Mouse (Mus musculus) C2C12 (cell line): ENCODE measurements around the gene Atg10. TPM values are rescaled to one million over a fixed set of nuclear protein-coding genes. Genes with fewer than 3 reads are reported as not detected.

Experiments used
- H3K27me3 ChIP-seq: one replicate; pipeline ENCODE4 v1.6.1; 2011; ENCODE audit not compliant: control insufficient read depth, insufficient read depth, insufficient read length
- H3K36me3 ChIP-seq: one replicate; pipeline ENCODE4 v1.6.1; 2011; ENCODE audit not compliant: control insufficient read depth, insufficient read depth
- H3K4me3 ChIP-seq: one replicate; pipeline ENCODE4 v1.5.1; 2011; ENCODE audit warnings: mild to moderate bottlenecking, control low read depth; ENCODE audit not compliant: poor library complexity, insufficient read depth, severe bottlenecking
- H3K79me2 ChIP-seq: one replicate; pipeline ENCODE4 v1.6.1; 2011; ENCODE audit not compliant: control insufficient read depth, insufficient read depth
- H3K79me3 ChIP-seq: one replicate; pipeline ENCODE4 v1.6.1; 2011; ENCODE audit warnings: low read depth, control low read depth
- H3ac ChIP-seq: one replicate; pipeline ENCODE3; 2011; ENCODE audit warnings: low read depth; ENCODE audit not compliant: control insufficient read depth, insufficient read length
- CEBPB ChIP-seq: IDR thresholded peaks from one replicate; pipeline ENCODE4 v1.6.1; 2011; ENCODE audit warnings: low read depth, mild to moderate bottlenecking, control low read depth, moderate library complexity
- CTCF ChIP-seq: IDR thresholded peaks from one replicate; pipeline ENCODE4 v1.5.1; 2011; ENCODE audit not compliant: control insufficient read depth, insufficient read depth, insufficient read length
- FOSL1 ChIP-seq: IDR thresholded peaks from one replicate; pipeline ENCODE4 v1.8.0; 2011; ENCODE audit warnings: mild to moderate bottlenecking, low read length; ENCODE audit not compliant: poor library complexity, insufficient read depth, severe bottlenecking
- MAX ChIP-seq: IDR thresholded peaks from one replicate; pipeline ENCODE4 v1.6.1; 2011; ENCODE audit warnings: mild to moderate bottlenecking, control low read depth
- MYOD1 ChIP-seq: IDR thresholded peaks from one replicate; pipeline ENCODE4 v1.6.1; 2011; ENCODE audit warnings: low read depth; ENCODE audit not compliant: control insufficient read depth, insufficient read length
- MYOG ChIP-seq: IDR thresholded peaks from one replicate; pipeline ENCODE4 v1.6.1; 2011; ENCODE audit not compliant: control insufficient read depth, insufficient read length; ENCODE audit errors: extremely low read depth
- USF1 ChIP-seq: IDR thresholded peaks from one replicate; pipeline ENCODE4 v1.6.1; 2011; ENCODE audit warnings: low read depth, mild to moderate bottlenecking, control low read depth, moderate library complexity
- polyA plus RNA-seq: library from polyadenylated mRNA; unstranded; fragments of >200 nt; fragmentation: generic; extraction: Trizol; gene quantifications from one replicate; pipeline ENCODE4 v1.2.1, GENCODE M21; 2012; ENCODE audit warnings: missing spikeins

The Atg10 gene
- polyA plus RNA-seq, 1 experiment = 2.5 TPM

- TF ChIP-seq MYOG (no peak), USF1 (no peak), CEBPB (no peak), MAX (no peak), CTCF (no peak), MYOD1 (no peak), FOSL1 (no peak)
- Histone ChIP-seq H3K4me3 (no peak overlapping the region), H3K36me3 (no peaks in the 10 kb centered on the region), H3ac (no peak overlapping the region), H3K79me3 (no peaks in the 10 kb centered on the region), H3K79me2 (no peaks in the 10 kb centered on the region), H3K27me3 (no peaks in the 10 kb centered on the region)
Observed at GRCm38 (mm10) chr13:91129071-91129470, 94.7 kb downstream of the Atg10 start.

- Histone ChIP-seq H3ac (no peak overlapping the region), H3K79me3 (no peaks in the 10 kb centered on the region), H3K27me3 (no peaks in the 10 kb centered on the region), H3K79me2 (no peaks in the 10 kb centered on the region), H3K4me3 (no peak overlapping the region), H3K36me3 (no peaks in the 10 kb centered on the region)
- no peak for TF ChIP-seq USF1
- TF ChIP-seq MAX = no peak
- TF ChIP-seq MYOG = no peak
- TF ChIP-seq CEBPB = no peak
- no peak for TF ChIP-seq FOSL1
- TF ChIP-seq MYOD1 = no peak
- TF ChIP-seq CTCF = no peak
Observed at GRCm38 (mm10) chr13:91128581-91128980, 95.2 kb downstream of the Atg10 start.

GRCm38 (mm10) chr13:91118156-91118555, 105.6 kb downstream of the Atg10 start:
- no peaks in the 10 kb centered on the region for H3K79me3 ChIP-seq
- no peaks in the 10 kb centered on the region for H3K79me2 ChIP-seq
- H3K4me3 ChIP-seq = no peak overlapping the region
- H3K27me3 ChIP-seq = no peaks in the 10 kb centered on the region
- no peaks in the 10 kb centered on the region for H3K36me3 ChIP-seq
- TF ChIP-seq USF1 = no peak
- no peak for TF ChIP-seq CTCF
- TF ChIP-seq FOSL1 = no peak
- no peak for TF ChIP-seq MAX
- TF ChIP-seq MYOG = no peak
- no peak for TF ChIP-seq CEBPB
- no peak for TF ChIP-seq MYOD1
- H3ac ChIP-seq = no peak overlapping the region

- Histone ChIP-seq H3K79me3 (no peaks in the 10 kb centered on the region), H3K4me3 (no peak overlapping the region), H3K27me3 (no peaks in the 10 kb centered on the region), H3K79me2 (no peaks in the 10 kb centered on the region), H3K36me3 (no peaks in the 10 kb centered on the region), H3ac (no peak overlapping the region)
- no peak for TF ChIP-seq MAX
- TF ChIP-seq CTCF = no peak
- TF ChIP-seq MYOG = no peak
- TF ChIP-seq FOSL1 = no peak
- TF ChIP-seq USF1 = no peak
- no peak for TF ChIP-seq CEBPB
- no peak for TF ChIP-seq MYOD1
Observed at GRCm38 (mm10) chr13:91114880-91115279, 108.9 kb downstream of the Atg10 start.

GRCm38 (mm10) chr13:91107308-91107946, 116.3 kb downstream of the Atg10 start:
- Histone ChIP-seq H3K27me3 (no peaks in the 10 kb centered on the region), H3K4me3 (no peak overlapping the region), H3K36me3 (no peaks in the 10 kb centered on the region), H3K79me3 (no peaks in the 10 kb centered on the region), H3K79me2 (no peaks in the 10 kb centered on the region), H3ac (no peak overlapping the region)
- TF ChIP-seq MYOG (no peak), MAX (no peak), MYOD1 (no peak), CTCF (no peak), FOSL1 (no peak), USF1 (no peak), CEBPB (no peak)

- no peaks in the 10 kb centered on the region for H3K79me3 ChIP-seq
- H3ac ChIP-seq = no peak overlapping the region
- H3K27me3 ChIP-seq = no peaks in the 10 kb centered on the region
- no peaks in the 10 kb centered on the region for H3K79me2 ChIP-seq
- no peak overlapping the region for H3K4me3 ChIP-seq
- no peaks in the 10 kb centered on the region for H3K36me3 ChIP-seq
- TF ChIP-seq CEBPB (no peak), MYOD1 (no peak), USF1 (no peak), MAX (no peak)
Observed at GRCm38 (mm10) chr13:91102238-91102637, 121.5 kb downstream of the Atg10 start.
